In the genomic region with DNA sequence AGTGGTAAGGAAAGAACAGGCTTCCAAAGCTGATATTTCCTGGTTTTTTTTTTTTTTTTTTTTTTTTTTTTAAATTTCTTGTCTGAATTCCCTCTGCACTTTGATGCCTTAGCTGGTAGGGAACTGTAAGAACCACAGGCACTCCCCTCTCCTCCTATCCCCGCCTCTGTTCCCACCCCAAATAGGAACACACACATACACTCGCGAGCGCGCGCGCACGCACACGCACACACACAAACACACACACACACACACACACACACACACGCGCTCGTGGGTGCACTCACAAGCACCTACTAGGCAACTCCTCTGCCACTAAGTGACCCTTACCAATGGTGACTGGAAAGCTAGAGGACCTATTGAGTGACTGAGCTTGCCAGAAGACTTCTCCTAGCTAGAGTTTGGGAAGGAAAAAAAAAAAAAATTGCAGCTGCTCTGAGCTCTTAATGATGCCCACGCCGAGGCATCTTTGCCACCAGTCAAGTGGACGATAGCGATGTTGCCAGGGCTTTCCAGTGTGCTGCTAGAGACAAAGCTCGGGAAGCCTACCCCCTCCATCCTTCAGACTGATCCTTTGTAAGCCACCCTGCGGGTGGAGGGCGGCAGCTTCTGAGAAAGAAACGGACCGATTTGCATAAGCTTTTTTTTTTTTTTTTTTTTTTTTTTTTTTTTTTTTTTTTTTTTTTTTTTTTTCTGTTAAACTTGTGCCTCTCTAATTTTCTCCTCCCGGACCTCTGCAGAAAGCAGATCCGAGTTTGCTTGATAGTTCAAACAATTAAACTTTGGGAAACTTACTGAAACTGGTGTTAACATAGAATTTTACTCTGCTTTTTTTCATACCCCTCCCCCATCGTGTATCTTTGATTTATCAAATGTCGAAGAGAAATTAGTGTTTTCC, we compare ENCODE assay signal across 7 mouse cellular contexts. TPM values are rescaled to one million over a fixed set of nuclear protein-coding genes. Genes with fewer than 3 reads are reported as not detected.
DNase-seq lines count a peak whose midpoint lies in the region; ATAC-seq and TF ChIP-seq lines count a peak whose summit lies in the region.

No protein-coding gene starts in this region.

- peak; percentile 64 for DNase-seq in Muller cell, postnatal 12 days (ENCODE audit: inconsistent ontology term)
- DNase-seq in kidney, postnatal 4 days: peak; percentile 18 to 27
- DNase-seq in liver, postnatal 0 days: no peak
- DNase-seq in retina, postnatal 1 day: peak; percentile 82
- DNase-seq in gastrocnemius, adult 8-10 months (ENCODE audit: low spot score in 2 of 2): no peak

- H3K4me1 ChIP-seq in E14TG2a.4 (replicated peaks; ENCODE audit: low read depth, low read length): peaks cover 27% of the 10 kb centered on the region
- H3K4me1 ChIP-seq in forebrain, embryonic 15.5 days: peaks cover 21% of the 10 kb centered on the region
- peaks cover 4% of the 10 kb centered on the region for H3K4me1 ChIP-seq in liver, postnatal 0 days (ENCODE audit: insufficient read depth)

- WGBS in forebrain, embryonic 15.5 days: under 1% methylated on average over 25 of the region's 25 CpGs
- WGBS in liver, postnatal 0 days (ENCODE audit: insufficient replicate concordance): 3% methylated on average over 25 of the region's 25 CpGs

- peak; percentile 73 for ATAC-seq in forebrain, embryonic 15.5 days (replicated peaks)
- no peak for ATAC-seq in liver, postnatal 0 days

- TF ChIP-seq CTCF in E14TG2a.4 (conservative IDR thresholded peaks at IDR 0.05; ENCODE audit: low read length): no peak
- TF ChIP-seq CTCF in liver, postnatal 0 days (IDR thresholded peaks at IDR 0.05; ENCODE audit: low read depth): no peak

- peak overlapping the region; percentile 91 for H3K9ac ChIP-seq in forebrain, embryonic 15.5 days (replicated peaks)
- no peak overlapping the region for H3K9ac ChIP-seq in liver, postnatal 0 days (replicated peaks)

- no peaks in the 10 kb centered on the region for H3K9me3 ChIP-seq in E14TG2a.4 (ENCODE audit: low read length)
- H3K9me3 ChIP-seq in forebrain, embryonic 15.5 days: no peaks in the 10 kb centered on the region
- no peaks in the 10 kb centered on the region for H3K9me3 ChIP-seq in liver, postnatal 0 days (ENCODE audit: low read length)

- peaks cover 34% of the 10 kb centered on the region for H3K27me3 ChIP-seq in E14TG2a.4 (ENCODE audit: insufficient read depth, low read length)
- no peaks in the 10 kb centered on the region for H3K27me3 ChIP-seq in forebrain, embryonic 15.5 days
- peaks cover 21% of the 10 kb centered on the region for H3K27me3 ChIP-seq in liver, postnatal 0 days (ENCODE audit: insufficient read depth, low read length)

- H3K4me2 ChIP-seq in forebrain, embryonic 15.5 days (replicated peaks): peak overlapping the region; percentile 94
- H3K4me2 ChIP-seq in liver, postnatal 0 days (ENCODE audit: low read depth, low read length): peak overlapping the region; percentile 51

- peak overlapping the region; percentile 84 for H3K27ac ChIP-seq in forebrain, embryonic 15.5 days (replicated peaks)
- no peak overlapping the region for H3K27ac ChIP-seq in liver, postnatal 0 days (ENCODE audit: low read depth)

- TF ChIP-seq EP300 in liver, postnatal 0 days (IDR thresholded peaks at IDR 0.05; ENCODE audit: low read depth): no peak

- H3K4me3 ChIP-seq in E14TG2a.4 (replicated peaks; ENCODE audit: low read length): peak overlapping the region; percentile 41
- H3K4me3 ChIP-seq in forebrain, embryonic 15.5 days: peak overlapping the region; percentile 83
- H3K4me3 ChIP-seq in liver, postnatal 0 days (ENCODE audit: low read depth, low read length): peak overlapping the region; percentile 19; the same call in 1 of the 2 replicates

- H3K36me3 ChIP-seq in E14TG2a.4 (ENCODE audit: insufficient read depth, low read length): no peaks in the 10 kb centered on the region
- H3K36me3 ChIP-seq in forebrain, embryonic 15.5 days: no peaks in the 10 kb centered on the region
- H3K36me3 ChIP-seq in liver, postnatal 0 days (replicated peaks; ENCODE audit: insufficient read depth, low read length): no peaks in the 10 kb centered on the region

RNA-seq across cellular contexts. Expression of gene Edil3, which starts 2.5 kb away (rescaled TPM):
- polyA plus RNA-seq in forebrain, embryonic 15.5 days (2015; fragmentation: Nextera tagmentation; extraction: Ambion mirVana): 46.4 and 46.9 TPM in 2 replicates
- 0.06 and 0.07 TPM in 2 replicates for polyA plus RNA-seq in liver, postnatal 0 days (2015; fragmentation: Nextera tagmentation; extraction: Ambion mirVana)
- under 1 TPM; 0.35 to 0.74 (median 0.40) TPM for total RNA-seq in gastrocnemius, adult 8-10 months (2022)

Comparison
In these comparisons a context has a peak if more than half of its experiments do, and no peak if none do; other contexts are left out.
1. H3K4me3 ChIP-seq: peak in every context shown above with its lines; median percentile 83 in forebrain, embryonic 15.5 days; 41 in E14TG2a.4; 19 in liver, postnatal 0 days.
2. DNase-seq: peak in Muller cell, postnatal 12 days (single experiment), kidney, postnatal 4 days (2 of 2) and retina, postnatal 1 day (single experiment); none in liver, postnatal 0 days (single experiment) and gastrocnemius, adult 8-10 months (0 of 2).
3. RNA of gene Edil3, which starts 2.5 kb away (polyA plus RNA-seq): 46.4 to 46.9 TPM in forebrain, embryonic 15.5 days; 0.06 to 0.07 TPM in liver, postnatal 0 days; every median in the first group is over 10 times any median in the second.